Mouse (Mus musculus) liver, adult (tissue): ENCODE data around the gene Camk1.

ENCODE experiments used
- GATA4 ChIP-seq: IDR thresholded peaks from 2 replicates; pipeline ENCODE4 v1.6.1; 2014; ENCODE audit warnings: mild to moderate bottlenecking, low read length; ENCODE audit not compliant: insufficient replicate concordance

Camk1 gene

DNA sequence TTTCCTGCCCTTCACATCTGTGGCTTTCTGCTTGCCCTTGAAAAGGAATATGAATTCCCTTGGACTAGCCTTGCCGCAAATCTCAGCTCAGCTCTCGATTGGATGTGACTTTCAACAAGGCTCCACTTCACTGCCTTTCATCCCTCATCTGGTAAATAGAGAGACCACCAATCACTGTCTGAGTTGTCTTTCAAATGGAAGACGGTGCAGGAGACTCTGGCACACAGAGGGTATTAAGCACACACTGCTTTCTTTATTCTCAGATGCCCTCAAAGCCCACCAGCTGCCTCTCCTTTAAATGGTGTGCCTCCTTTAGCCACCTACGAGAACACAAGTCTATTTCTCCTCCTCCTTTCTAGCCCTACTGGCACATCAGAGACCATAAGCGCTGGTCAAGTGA lies 24.8 kb upstream of the Camk1 start:
- no peak for TF ChIP-seq GATA4

- TF ChIP-seq GATA4 = no peak
These were observed 24.3 kb upstream of the Camk1 start for GRCm38 (mm10) chr6:113368124-113368523.

GRCm38 (mm10) chr6:113367574-113367973 lies 23.8 kb upstream of the Camk1 start:
- no peak for TF ChIP-seq GATA4

DNA sequence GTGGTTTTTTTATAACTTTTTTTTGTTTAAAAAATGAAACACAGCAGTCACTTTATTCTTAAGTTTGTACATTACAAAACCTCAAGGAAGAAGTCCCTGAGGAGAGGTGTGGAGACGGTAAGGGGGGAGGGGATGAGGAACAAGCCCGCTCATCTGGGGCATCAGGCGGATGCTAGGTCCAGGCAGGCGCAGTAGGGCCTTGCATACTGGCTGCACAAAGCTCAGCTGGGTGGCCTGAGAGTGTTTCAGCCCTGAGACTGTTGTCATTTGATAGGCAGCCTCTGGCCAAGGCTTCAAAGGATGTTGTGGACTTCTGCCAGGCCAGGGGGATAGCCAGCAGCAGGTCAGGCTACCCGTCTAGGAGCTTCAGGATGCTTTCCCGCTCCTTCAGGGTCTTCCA lies 22.9 kb upstream of the Camk1 start:
- no peak for TF ChIP-seq GATA4

- no peak for TF ChIP-seq GATA4
These were observed 20.8 kb upstream of the Camk1 start for GRCm38 (mm10) chr6:113364518-113365135.

DNA sequence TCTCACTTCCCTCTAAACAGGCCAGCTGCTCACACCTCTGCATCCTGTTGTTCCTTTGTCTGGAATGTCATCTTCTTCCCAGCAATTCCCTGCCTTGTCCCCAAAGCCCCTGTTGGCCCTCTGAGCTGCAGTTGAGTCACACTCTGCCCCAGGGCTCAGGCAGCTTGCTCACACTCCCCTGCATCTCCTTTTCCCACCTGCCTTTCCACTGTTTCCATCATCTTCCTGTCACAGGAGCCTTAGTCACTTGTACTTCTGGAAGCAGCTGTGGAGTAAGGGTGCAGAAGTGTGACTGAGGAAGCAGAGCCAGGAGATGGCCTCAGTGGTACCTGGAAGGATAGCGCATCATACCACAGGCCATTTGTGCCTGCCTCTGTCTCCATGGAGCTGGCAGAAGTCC lies 18.5 kb upstream of the Camk1 start:
- no peak for TF ChIP-seq GATA4

DNA sequence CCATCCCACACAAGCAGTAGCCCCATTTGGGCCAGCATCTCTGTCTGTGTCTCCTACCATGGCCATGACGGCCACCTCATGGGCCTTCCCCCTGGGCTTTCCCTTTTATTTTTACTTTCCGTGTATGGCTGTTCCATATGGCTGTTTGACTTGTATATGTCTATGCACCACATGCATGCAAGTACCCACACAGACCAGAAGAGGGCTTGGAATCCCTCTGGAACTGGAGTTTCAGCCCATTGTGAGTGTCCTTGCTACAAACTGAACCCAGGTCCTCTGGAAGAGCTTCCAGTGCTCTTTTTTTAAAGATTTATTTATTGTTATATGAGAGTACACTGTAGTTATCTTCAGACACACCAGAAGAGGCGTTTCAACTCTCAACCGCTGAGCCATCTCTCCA lies 17.7 kb upstream of the Camk1 start:
- TF ChIP-seq GATA4 = no peak

DNA sequence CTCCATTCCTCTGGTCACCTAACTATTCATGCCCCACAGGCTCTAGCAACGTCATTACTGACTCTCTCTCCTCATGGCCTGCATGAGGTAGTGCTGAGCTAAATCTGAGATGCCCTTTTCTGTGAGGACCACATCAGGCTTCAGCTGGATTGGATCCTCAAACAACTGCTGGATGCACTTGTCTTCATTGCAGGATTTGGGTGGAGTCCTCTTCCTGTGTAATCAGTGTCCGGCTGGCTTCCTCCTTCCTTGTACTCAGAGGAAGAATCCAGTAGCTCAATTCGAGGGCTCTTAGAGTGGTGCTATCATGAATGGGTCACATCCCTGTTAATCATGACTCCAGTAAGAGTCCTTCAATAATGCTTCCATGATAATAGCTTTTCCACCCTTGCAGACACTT lies 9.9 kb upstream of the Camk1 start:
- TF ChIP-seq GATA4 = peak; percentile 14; the same call in 1 of the 2 replicates

DNA sequence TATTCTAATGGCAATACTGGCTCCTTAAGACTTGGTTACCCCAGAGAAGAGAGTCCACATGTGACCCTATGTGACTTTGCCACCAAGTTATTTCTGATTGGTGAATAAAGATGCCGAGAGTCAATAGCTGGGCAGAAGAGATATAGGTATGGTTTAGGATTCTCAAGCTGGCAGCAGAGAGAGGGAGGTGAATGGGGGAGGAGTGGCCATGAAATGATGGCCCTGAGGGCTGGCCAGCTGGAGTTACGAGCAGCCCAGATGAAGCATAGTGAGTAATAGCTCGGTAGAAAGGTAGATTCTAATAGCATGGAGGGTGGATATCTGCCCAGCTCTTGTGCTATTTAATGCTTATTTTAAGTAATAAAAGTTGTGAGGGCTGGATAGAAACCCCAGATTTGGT lies 9.0 kb upstream of the Camk1 start:
- no peak for TF ChIP-seq GATA4

GRCm38 (mm10) chr6:113351653-113352052 lies 7.9 kb upstream of the Camk1 start:
- TF ChIP-seq GATA4 = no peak

DNA sequence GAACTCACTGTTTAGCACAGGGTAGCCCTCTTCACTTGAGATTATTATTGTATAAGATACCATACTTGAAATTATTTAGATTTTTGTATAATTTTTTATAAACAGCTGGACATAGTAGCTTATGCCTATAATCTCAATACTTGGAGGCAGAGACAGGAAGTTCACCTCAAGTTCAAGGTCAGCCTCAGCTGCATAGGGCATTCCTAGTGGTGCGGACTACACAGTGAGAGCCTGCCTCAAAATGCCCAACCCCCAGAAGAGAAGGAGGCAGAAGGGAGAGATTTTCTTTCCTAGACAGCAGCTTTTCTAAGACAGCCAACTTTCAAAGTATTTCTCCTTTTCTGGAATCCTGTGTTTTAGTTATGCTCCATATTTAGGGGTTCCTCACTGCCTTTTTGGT lies 7.4 kb upstream of the Camk1 start:
- TF ChIP-seq GATA4 = no peak

GRCm38 (mm10) chr6:113350538-113350937 lies 6.8 kb upstream of the Camk1 start:
- TF ChIP-seq GATA4 = no peak

- TF ChIP-seq GATA4 = no peak
These were observed 3.1 kb upstream of the Camk1 start for GRCm38 (mm10) chr6:113346897-113347296.

DNA sequence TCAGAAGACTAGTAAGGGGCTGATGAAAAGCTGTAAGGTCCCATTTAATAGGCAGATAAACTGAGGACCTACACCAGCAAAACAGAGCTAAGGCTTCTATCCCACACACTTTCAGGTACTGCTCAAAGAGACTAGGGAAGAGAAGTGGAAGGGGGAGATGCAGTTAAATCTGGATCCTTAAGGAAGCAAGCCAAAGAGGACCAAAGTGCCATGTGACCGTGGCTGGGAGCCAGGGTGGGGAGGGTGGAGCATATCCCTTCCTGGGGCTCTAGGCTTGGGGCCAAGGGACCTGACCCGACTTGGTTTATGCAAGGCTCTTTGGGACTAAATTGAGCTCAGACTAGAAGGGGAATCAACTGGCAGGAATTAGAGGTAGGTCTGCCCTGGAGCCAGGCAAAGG lies 537 bp upstream of the Camk1 start:
- TF ChIP-seq GATA4 = no peak

GRCm38 (mm10) chr6:113342297-113342696 lies 1.5 kb downstream of the Camk1 start:
- no peak for TF ChIP-seq GATA4

GRCm38 (mm10) chr6:113341574-113341973 lies 2.2 kb downstream of the Camk1 start:
- TF ChIP-seq GATA4 = no peak

DNA sequence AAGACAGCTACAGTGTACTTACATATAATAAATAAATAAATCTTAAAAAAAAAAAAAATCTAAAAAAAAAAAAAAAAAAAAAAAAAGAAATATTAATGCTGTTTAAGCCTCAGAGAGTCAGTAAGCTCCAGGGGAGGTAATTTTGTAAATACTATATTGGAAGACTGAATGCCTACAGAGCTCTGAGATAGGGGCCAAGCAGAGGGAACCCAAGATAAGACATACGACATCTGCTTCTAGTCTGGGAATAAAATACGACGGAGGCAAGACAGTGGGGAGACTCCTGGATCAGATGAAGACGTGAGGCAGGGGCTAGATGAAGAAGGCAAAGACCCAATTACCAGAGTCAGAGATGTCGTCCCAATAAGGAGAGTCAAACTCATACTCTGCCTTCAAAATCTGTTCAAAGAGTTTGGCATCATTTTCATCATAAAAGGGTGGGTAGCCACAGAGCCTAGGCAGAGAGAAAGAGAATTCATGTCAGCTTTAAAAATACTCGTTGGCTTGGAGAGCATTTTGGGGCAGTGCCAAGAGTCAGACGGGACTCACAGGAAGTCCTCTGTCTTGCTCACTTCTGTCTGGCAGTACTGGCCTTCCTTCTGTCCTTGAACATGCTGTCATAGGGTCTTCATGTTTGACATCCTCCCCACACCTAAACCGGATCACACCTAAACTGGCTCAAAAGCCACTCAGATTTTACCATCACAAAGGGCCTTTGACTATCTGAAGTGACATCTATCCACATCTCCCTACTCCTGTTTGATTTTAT lies 6.7 kb downstream of the Camk1 start:
- no peak for TF ChIP-seq GATA4
